Mouse (Mus musculus) forelimb bud, embryonic 11.5 days (tissue): ENCODE measurements at regions not wholly inside any gene's neighbourhood (a gene's known extent, or its start where the extent isn't known, plus 50 kb on each side); places are given as distances from the start of the nearest gene placed in this dataset.
A peak's percentile ranks its signal among the peaks of the same experiment; 100 is the strongest.

Experiments used
- DNase-seq: peaks from one replicate; pipeline ENCODE4 v3.0.0-alpha.2; 2012; ENCODE audit warnings: low read depth, low spot score

DNA sequence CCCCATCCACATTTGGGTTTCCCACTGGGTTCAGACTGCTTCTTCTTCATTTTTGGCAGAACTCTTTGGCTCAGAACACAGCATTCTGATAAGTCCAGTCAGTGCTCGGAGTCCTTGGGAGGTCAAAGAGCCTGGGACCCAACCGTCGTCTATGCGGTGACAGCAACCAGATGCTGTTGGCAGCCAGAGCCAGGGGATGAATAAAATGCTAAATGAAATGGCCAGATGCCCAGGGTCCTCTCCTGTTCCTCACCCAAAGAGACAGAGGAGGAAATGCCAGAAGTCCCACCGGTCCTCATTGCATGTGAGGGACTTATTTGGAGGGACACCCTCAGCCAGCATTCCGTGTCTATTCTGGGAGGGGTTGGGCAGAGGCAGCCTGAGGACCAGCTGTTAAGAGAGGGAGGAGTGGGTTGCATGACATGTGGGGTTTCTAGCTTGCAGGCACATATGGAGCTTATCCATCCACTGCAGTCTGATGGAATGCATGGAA lies 801.2 kb upstream of the Lrrc6 start:
- no peak for DNase-seq

DNA sequence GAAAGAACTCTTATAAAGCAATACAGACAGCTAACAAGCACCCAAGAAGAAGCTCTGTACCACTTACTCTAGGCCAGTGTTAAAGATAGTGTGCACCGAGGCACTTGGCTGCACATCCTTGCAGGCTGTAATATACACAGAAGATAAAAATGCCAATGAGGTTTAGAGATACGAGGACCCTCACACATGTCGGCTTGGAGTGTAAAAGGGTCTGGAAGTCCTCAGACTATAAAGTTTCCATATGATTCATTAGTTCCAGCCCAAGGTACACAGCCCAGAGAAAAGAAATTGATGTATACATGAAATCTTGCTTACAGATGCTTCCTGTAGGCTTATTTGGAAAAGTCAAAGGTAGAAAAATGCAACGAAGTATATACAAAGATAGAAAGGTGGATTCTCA lies 800.3 kb upstream of the Lrrc6 start:
- no peak for DNase-seq

DNA sequence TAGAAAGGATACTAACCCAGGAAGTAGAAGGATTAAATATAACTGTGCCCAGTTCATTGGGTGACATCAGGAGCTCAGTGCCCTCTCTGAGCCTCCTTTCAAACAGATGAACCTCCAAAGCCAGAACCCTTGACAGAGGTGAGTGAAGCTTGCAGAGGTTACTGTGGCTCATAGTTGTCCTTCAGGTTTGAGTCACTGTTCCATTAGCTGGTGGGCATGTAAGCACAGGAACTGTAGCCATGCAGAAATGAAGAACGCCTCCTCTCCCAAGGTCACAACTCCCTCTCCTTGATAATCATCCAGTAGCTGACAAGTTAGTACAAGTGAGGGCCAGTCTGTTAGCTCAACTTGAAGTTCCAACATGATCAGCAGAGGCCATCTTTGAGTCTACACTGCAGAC lies 794.1 kb upstream of the Lrrc6 start:
- DNase-seq: no peak

DNA sequence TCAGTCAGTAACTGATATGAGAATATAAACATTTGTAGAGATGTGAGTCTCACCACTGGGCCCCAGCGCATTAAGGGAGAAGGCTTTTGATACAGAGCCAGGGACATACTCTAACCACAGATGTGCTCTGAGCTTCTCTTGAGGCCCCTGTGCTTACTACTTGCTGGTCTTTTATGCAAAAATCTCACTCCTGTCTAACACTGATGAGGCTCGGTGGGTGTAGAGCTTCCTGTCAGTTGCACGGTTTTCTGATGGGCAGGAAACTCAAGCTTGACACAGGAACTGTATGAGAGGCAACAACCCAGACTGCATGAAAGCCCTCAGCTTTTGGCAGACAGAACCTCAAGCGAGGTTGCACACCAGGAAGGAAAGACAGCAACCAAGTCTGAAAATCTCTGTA lies 789.0 kb upstream of the Lrrc6 start:
- DNase-seq: no peak

DNA sequence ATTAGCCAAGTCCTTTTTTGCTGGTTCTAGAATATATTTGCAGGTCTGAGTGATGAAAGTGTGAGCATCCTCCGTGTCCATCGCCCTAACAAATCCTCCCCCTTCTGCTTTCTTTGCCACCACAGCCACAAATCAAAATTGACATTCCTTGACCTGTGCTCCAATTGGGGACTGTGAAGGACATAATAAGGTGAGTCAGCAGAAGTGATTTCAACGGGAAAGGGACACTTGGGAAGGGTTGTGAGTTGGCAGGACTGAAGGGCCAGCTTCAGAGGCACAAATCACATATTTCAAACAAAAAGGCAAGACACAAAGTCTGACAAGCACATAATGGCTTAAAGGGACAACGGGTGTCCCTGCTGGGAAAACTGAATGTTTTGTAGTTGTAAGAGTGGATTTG lies 784.2 kb upstream of the Lrrc6 start:
- DNase-seq: no peak

DNA sequence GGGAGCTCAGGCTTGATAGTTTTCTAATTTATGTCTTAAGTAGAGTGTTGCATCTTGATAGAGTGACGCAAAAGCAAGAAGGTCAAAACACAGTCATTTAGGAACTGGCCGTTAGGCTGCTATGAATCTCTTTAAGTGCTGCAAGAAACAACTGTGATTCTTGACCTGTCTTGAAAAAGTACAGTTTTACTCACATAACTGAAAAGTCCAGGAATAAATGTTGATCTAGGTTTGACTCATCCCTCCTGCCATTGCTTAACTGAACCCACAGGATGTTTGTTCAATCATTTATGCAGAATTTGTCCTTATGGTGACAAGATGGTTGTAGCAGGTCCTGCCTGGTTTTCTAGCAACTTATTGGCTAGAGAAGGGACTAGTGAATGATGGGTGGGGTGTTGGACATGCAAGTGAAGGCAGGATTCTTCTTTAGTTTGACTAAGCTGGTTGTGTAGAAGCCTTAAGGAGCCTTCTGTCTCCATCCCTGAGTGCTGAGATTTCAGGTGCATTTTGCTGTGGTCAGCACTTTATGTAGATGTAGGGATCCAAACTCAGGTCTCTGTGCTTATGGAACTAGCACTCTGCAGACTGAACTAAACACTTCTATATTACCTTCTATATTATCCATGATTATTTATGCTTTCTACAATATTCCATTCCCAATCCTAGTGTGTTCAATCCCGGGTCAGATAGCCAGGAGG lies 782.7 kb upstream of the Lrrc6 start:
- no peak for DNase-seq

DNA sequence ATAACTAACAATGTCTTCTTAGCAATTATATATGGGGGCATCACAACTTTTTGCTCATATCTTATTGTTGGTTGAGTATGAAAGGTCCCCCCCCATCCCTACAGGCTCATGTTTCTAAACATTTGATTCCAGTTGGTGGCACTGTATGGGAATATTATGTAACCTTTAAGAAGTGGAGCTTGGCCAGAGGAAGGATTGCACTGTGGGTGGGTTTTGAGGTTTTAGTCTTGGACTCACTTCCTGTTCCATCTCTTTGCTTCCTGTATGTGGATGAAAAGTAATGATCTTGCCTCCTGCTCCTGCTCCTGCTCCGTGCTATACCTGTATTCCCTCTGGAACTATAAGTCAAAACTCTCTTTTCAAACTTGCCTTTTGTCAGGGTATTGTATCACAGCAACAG lies 778.2 kb upstream of the Lrrc6 start:
- no peak for DNase-seq

DNA sequence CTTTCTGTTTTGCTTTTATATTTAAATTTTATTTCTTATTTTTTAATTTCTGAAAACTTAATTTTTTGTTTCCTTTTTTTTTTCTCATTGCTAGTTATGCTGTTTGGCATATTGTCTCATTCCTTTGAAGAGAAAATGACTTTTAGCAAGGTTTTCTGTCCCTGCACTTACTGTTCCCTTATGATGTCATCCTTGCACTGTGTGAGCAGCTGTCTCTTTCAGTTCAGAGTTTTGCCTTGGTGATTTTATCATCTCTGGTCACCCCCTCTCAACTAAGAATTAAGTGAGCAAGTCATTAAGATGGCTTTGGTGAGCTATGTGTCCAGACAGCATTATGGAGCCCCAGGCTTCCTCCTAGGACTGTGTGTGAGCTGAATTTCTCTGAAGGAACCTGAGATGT lies 774.3 kb upstream of the Lrrc6 start:
- DNase-seq: no peak

DNA sequence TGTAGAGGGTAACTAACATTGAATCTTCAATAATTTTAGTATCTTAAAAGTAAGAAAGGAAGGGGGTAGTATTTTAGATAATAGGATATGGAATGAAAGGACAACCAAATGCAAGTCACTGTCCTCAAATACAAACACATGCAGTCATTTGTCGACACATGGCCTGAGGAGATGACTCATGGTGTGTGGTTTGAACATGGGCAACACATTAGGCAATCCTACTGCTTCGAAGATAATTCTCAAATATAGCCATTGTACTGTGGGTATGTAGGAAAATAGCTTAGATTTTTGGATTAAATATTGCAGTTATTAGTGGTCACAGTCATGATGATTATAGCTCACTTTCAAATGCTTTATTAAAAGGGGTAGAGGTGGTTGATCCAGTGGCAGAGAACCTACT lies 771.7 kb upstream of the Lrrc6 start:
- no peak for DNase-seq

DNA sequence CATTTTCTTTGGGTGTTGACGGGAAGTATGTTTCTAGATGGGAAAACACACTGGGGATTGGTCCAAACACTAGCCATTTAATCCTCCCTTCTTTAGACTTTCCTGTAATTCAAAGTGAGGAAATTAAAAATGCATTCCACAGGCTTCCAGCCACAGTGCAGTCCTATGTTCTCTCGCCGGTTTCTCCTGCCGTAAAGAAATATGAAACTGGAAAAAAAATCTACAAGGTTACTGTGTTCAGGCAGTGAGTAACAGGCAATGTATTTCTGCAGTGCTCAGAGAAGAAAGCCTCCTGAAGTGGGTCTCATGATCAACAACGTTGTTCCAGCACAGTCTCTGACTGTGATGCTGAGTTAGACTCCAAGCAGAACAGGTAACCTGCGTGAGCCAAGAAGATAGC lies 763.0 kb upstream of the Lrrc6 start:
- peak; percentile 24 for DNase-seq

DNA sequence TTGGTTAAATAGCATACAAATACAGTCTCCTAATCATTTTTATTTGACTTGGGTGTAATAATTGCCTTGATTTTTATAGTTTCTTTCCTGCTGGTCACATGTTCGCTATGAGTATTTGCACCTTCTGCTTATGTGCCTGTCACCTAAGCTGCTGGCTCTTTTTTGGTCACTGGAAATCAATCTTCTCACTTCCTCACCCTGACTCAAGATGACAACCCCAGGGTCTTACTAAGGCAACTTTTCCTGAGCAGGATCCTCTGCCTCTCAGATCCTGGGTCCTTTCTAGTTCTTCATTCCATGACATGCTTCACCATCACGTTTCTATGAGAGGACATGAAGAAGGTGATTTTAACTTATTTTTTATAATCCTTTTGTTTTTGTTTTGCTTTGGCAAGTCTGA lies 762.6 kb upstream of the Lrrc6 start:
- DNase-seq: peak; percentile 6

DNA sequence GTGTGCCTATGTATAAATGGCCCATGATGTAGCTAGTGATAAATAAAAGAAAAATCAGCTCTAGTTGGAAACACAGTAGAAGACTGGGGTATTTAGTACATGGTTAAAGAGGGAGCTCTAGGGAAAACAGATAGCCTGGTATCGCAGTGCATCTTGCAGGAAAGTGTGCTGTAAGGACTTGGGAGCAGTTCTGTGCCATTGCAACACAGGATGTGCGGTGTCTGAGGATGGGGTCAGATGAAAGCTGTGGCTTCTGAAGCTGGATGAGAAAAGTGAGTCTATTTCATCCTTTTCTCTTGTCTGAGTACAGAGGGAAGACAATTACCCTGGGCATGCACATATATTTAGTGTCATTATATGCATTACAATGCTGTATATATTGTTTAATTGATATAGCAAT lies 761.6 kb upstream of the Lrrc6 start:
- DNase-seq: no peak

DNA sequence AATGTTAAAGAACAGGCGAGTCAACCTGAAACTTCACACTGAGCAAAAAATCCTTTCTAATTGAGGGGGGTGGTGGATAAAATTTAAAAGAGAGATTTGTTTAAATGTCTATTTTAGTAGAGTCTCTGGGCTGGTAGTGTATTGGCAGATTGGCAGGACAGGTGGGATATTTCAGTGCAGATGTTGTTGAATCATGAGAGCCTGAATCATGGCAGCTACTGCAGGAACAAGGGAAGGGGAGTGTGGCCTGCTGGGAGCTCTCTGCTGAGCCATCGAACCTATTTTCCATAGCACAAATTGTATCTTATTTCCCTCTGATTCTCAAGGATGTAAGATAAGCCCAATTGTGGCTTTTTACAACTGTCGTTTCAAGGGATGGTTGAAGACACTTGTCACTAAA lies 760.0 kb upstream of the Lrrc6 start:
- DNase-seq: no peak

DNA sequence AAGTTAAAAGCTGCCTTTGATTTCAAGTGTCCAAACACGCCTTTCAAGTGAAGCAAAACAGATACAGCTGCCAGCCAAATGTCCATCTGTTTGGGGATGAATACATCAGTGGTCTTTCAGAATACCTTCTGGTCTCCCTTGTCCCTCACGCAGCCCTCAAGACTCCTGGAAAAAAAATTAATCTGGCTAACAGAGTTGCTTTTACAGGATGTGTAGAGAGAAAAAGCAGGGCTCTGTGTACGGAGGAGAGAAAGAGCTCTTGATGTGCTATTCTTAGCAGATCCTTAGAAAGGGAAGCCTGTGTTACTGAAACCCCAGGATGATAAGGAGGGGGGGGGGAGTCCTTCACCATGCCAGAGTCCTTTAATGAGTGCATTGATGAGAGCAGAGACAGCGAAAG lies 748.4 kb upstream of the Lrrc6 start:
- DNase-seq: peak; percentile 7

DNA sequence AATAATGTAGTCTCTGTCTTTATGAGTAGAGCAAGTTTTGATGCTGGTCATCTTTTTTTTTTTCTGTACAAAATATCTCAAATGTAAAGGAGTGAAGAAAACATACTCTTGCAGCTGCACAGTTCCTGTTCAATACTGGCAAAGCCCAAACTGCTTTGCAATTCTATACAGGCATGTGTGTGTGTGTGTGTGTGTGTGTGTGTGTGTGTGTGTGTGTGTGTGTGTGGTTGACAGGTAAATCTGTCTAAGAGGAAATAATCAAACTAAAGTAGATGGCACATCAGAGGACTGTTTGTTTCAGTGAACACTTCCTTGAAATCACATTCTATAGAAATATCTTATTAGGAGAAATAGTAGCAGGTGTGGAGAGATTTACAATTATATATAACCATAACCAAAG lies 747.8 kb upstream of the Lrrc6 start:
- DNase-seq: no peak

DNA sequence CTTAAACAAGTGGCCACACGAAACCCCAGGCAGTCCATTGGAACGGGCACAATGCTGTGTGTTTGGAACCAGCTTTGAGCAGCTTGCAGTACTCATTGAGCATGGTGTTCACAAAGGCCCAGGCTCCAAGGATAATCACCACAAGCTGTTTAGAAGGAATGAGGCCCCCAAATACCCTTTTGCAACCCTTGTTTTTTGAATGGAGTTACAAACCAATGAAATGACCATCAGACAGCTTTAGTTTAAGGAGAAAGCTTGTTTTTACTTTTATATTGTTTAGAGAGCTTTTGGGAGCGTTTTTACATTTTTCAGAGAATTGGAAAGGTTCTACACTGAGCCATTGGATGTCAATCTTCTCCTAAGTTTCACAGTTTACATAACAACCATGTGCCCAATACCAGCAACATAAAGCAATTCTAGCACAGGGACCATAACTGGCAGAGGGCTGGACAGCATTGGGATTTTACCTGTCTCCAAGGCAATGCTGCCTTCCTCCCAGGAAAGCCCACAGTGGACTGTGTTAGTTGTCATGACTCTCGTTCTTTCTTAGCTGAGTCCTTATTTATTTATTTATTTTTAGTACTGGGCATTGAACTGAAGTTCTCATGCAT lies 745.1 kb upstream of the Lrrc6 start:
- no peak for DNase-seq

DNA sequence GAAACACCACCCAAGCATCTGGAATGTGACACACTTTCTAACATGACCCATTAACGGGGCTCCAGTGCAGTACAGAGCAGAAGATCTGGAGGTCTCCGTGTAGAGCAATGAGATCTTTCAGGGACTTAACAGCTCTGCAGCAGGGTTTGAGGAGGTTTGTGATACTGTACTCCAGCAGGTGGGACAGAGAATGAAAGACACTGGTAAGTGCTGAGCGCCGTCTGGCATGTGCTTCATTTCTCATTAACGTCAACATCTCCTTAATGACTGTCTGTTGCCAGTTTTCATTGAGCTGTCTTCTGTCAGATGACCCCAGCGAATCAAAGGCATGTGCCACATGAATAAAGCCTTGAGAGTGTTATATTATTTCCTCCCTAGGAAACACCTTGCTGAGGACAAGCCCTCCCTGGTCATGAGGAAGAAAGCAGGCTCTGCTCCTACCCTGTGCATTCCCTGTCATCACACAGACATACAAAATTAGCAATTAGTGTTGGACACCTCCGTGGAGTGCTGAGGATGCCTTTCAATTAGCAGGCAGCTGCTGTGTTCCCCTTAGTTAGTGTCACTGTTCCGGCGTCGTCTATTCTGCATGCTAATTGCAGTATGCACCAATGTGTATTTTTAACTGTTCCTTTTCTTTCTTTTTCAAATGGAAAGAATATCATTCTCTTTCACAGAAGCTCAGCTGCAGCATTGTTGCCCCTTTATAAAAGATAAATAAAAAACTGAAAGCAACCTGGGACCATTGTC lies 744.4 kb upstream of the Lrrc6 start:
- DNase-seq: no peak

DNA sequence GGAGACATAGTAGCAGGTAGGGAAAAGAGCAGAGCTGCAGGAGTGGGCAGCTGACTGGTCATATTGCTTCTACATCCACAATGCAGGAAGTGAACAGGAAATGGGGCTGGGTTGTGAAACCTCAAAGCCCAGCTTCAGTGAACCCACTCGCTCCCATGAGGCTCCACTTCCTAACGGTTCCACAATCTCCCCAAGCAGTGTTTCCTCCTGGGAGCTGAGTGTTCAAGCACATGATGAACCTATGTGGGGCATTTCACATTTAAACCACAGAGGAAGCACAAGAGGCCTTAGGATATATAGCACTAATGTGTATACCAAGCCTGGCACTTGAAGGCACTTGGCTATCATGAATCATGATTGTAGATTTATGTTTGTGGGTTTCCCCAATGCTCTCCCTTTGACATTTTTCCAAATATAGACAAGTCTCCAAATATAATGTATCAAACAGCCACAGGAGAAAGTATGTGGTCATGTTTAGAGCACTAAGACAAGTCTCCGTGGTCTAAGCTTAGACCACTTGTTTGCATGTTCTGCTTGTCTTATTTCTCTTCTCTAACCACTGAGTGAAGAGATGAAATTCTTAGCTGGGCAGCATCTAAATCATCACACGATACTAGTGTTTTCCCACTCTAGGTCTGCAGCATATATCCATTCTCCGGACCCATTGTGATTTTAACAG lies 734.5 kb upstream of the Lrrc6 start:
- DNase-seq: no peak

DNA sequence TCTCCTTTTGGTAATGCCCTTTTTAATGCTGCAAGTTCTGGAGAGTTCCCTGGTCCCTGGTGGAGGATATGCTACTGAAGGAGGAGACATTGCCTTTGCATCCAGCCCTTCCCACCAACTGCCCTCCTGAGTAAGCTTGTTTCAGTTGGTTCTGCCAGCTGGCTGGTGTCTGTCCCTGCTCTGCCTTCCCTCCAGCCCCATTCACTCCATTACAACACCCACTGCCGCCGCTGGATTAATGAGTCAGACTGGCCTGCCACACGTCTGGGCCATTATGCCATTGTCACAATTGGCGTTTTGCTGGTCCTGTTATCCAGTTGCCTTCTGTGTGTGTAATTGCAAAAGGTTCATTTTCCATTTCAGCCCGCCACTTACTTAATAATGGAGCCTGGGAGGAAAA lies 728.6 kb upstream of the Lrrc6 start:
- DNase-seq: no peak

DNA sequence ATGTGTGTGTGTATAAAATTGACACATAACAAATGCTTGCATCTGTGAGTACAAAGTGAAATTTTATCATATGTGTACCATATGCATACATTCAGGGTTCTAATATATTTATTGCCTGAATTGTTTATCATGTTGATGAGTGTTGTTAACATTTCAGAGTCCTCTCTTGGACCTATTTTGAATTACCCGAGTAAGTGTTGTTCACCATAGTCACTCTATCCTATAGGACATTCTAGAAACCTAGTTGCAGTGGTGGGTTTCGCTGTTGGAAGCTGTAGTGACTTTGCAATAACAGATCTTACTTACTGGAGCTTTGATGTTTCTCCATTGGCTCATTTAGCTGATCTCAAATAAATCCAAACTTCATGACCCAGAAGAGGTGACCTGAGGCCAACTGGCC lies 727.9 kb upstream of the Lrrc6 start:
- no peak for DNase-seq

DNA sequence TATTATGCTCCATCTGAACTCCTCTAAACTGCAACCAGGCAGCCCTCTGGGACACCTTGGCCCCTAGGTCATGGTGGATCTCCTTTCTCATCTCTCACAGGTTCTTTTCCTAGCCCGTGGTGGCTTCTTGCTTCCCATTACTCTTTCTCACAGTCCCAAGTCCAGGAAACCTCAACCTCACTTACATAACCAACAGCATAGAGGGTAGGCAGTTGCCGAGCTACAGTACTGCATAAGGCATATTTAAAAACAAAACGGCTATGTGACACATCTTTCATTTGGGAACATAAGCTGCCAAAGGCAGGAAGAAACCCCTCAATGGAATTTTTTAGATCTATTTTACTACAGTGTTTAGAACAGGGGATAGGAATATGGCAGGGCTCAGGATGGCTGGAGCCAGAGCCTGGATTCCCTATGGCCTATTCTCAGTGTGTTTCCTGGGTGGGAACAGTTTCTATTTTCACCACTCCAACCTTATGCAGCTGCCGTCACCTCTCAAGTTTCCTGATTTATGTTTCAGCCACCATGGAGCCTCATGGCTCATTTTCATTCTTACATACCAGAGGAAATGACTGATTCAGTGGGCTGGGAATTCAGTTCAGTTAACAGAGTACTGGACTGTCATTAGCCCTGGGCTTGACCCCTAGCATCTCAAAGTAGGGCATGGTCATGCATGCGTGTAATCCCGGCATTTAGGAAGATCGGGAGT lies 726.9 kb upstream of the Lrrc6 start:
- DNase-seq: peak; percentile 53

DNA sequence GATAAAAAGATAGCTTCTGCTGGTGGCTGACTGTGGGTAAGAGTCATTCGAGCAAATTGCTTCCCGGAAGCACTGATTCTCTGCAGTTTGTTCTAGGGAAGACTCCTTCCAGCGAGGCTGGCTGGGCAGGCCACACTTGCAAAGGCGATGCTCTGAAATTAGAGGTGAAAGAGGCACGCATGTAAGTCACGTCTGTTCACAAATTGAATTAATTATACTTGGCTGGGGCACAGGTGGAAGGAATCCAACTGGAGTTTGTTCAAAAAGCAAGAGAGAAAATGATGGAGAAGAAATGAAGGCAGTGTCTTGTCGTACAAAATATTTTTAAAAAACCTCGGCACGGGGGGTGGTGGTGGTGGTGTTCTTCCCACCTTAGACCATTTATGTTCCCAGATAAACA lies 726.2 kb upstream of the Lrrc6 start:
- no peak for DNase-seq
